Mouse (Mus musculus): ENCODE measurements at regions not wholly inside any gene's neighbourhood (a gene's known extent, or its start where the extent isn't known, plus 50 kb on each side); places are given as distances from the start of the nearest gene placed in this dataset.
A peak's percentile ranks its signal among the peaks of the same experiment; 100 is the strongest.

GRCm38 (mm10) chr5:89952611-89953010 is 69.5 kb upstream of the Adamts3 start:
- Histone ChIP-seq H3K27me3 (ENCODE audit: control insufficient read depth, insufficient read depth, low read length) (no peaks in the 10 kb centered on the region), H3K79me2 (replicated peaks; ENCODE audit: control insufficient read depth, insufficient read depth, low read length) (no peaks in the 10 kb centered on the region), H3K9ac (ENCODE audit: low read depth, low read length) (no peak overlapping the region), H3K27ac (no peak overlapping the region), H3K4me3 (no peak overlapping the region), H3K4me1 (ENCODE audit: control insufficient read depth, insufficient read depth, low read length) (no peaks in the 10 kb centered on the region), H3K36me3 (ENCODE audit: control insufficient read depth, insufficient read depth, low read length) (no peaks in the 10 kb centered on the region)
- 80% methylated on average over 11 of the region's 11 CpGs for WGBS
- TF ChIP-seq CTCF (IDR thresholded peaks at IDR 0.05), result no peak
- TF ChIP-seq POLR2A (IDR thresholded peaks at IDR 0.05; ENCODE audit: insufficient read depth, low read depth, low read length), result no peak
- no peak for TF ChIP-seq EP300 (IDR thresholded peaks at IDR 0.05; ENCODE audit: insufficient read depth, low read depth, low read length)
- DNase-seq, result no peak
- intact Hi-C loops (cut with DNase I), result no loop called here

DNA sequence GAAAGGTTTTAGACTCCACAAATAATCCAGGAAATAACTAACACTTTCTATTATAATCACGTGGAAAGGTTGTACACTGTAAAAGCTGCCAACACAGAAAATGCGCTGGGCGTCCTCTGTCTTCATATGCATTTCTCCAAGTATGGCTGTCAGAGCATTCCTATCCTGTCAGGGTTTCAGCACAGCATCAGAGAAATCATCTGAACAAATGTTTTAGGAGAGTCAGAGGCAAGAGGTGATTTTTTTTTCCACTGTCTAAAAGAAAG is 62.5 kb upstream of the Adamts3 start:
- 86% methylated on average over 3 of the region's 3 CpGs for WGBS
- intact Hi-C loops (cut with DNase I), result no loop called here
- DNase-seq, result no peak
- no peak overlapping the region for H3K27ac ChIP-seq
- no peaks in the 10 kb centered on the region for H3K36me3 ChIP-seq (ENCODE audit: control insufficient read depth, insufficient read depth, low read length)
- TF ChIP-seq POLR2A (IDR thresholded peaks at IDR 0.05; ENCODE audit: insufficient read depth, low read depth, low read length), result no peak
- no peak for TF ChIP-seq EP300 (IDR thresholded peaks at IDR 0.05; ENCODE audit: insufficient read depth, low read depth, low read length)
- no peak for TF ChIP-seq CTCF (IDR thresholded peaks at IDR 0.05)
- H3K27me3 ChIP-seq (ENCODE audit: control insufficient read depth, insufficient read depth, low read length), result no peaks in the 10 kb centered on the region
- no peak overlapping the region for H3K4me3 ChIP-seq
- H3K79me2 ChIP-seq (replicated peaks; ENCODE audit: control insufficient read depth, insufficient read depth, low read length), result no peaks in the 10 kb centered on the region
- H3K4me1 ChIP-seq (ENCODE audit: control insufficient read depth, insufficient read depth, low read length), result no peaks in the 10 kb centered on the region
- no peak overlapping the region for H3K9ac ChIP-seq (ENCODE audit: low read depth, low read length)

DNA sequence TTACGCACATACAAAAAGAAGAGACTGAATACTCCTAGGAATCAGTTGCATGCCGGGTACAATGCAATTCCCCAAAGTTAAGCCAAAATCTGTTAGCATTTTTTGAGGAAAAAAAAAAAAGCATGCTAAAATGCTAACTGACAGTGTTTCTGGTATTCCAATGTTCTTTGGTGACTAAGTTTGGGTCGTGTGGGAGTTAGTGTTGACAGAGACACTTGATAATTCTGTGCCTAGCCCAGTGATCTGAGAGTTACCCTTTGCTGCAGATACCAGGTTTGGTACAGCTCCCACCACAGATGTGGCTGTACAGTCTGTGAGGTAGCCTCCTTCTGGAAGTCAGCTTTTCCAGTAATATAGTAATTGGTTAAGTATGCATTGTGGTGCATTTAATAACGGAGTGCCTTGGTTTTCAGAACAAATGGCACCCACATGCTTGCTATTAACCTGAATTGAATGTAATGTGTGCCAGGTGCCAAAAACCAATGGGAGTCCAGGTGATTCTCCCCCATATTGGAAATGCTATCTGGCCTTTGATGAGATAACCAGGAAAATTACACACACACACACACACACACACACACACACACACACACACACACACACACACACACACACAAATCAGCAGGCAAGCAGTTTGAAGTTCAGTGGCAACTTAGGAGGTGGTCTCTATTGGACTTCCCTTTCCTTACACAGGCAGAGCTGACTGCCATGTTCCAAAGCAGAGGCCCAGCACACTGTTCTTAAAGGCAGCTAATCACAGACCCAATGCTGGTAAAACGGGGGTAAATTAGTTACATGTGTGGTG is 61.9 kb upstream of the Adamts3 start:
- no peak overlapping the region for H3K27ac ChIP-seq
- H3K4me3 ChIP-seq, result no peak overlapping the region
- H3K9ac ChIP-seq (ENCODE audit: low read depth, low read length), result no peak overlapping the region
- no peaks in the 10 kb centered on the region for H3K79me2 ChIP-seq (replicated peaks; ENCODE audit: control insufficient read depth, insufficient read depth, low read length)
- no peak for TF ChIP-seq EP300 (IDR thresholded peaks at IDR 0.05; ENCODE audit: insufficient read depth, low read depth, low read length)
- TF ChIP-seq POLR2A (IDR thresholded peaks at IDR 0.05; ENCODE audit: insufficient read depth, low read depth, low read length), result no peak
- TF ChIP-seq CTCF (IDR thresholded peaks at IDR 0.05), result no peak
- H3K36me3 ChIP-seq (ENCODE audit: control insufficient read depth, insufficient read depth, low read length), result no peaks in the 10 kb centered on the region
- WGBS, result 68% methylated on average over 5 of the region's 5 CpGs
- no peaks in the 10 kb centered on the region for H3K4me1 ChIP-seq (ENCODE audit: control insufficient read depth, insufficient read depth, low read length)
- H3K27me3 ChIP-seq (ENCODE audit: control insufficient read depth, insufficient read depth, low read length), result no peaks in the 10 kb centered on the region
- intact Hi-C loops (cut with DNase I), result no loop called here
- no peak for DNase-seq

GRCm38 (mm10) chr5:89943276-89944127 is 60.4 kb upstream of the Adamts3 start:
- no peak overlapping the region for H3K4me3 ChIP-seq
- H3K36me3 ChIP-seq (ENCODE audit: control insufficient read depth, insufficient read depth, low read length), result no peaks in the 10 kb centered on the region
- no peak overlapping the region for H3K27ac ChIP-seq
- TF ChIP-seq EP300 (IDR thresholded peaks at IDR 0.05; ENCODE audit: insufficient read depth, low read depth, low read length) (no peak), CTCF (IDR thresholded peaks at IDR 0.05) (no peak), POLR2A (IDR thresholded peaks at IDR 0.05; ENCODE audit: insufficient read depth, low read depth, low read length) (no peak)
- H3K27me3 ChIP-seq (ENCODE audit: control insufficient read depth, insufficient read depth, low read length), result no peaks in the 10 kb centered on the region
- DNase-seq, result no peak
- intact Hi-C loops (cut with DNase I), result no loop called here
- no peaks in the 10 kb centered on the region for H3K4me1 ChIP-seq (ENCODE audit: control insufficient read depth, insufficient read depth, low read length)
- no peak overlapping the region for H3K9ac ChIP-seq (ENCODE audit: low read depth, low read length)
- no peaks in the 10 kb centered on the region for H3K79me2 ChIP-seq (replicated peaks; ENCODE audit: control insufficient read depth, insufficient read depth, low read length)
- WGBS, result 75% methylated on average over 9 of the region's 9 CpGs

DNA sequence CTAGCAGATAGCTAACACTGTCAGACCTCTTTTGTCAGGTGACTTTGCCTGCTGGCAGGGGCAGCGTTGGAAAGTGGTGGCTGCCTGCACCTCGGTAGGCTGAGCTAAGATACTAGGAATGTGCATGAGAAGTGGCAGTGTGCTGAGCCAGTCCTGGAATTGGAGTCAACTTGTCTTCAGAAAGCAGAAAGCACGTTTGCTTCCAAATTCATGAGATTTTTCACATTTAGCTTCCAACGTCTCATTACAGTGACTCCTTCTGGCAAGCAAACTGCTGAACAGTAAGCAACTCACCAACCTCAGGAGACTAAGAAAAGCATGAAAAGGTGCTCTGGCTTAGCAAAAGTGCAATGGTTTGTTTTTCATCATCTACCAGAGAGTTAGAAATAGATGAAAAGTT is 59.1 kb upstream of the Adamts3 start:
- Histone ChIP-seq H3K27ac (no peak overlapping the region), H3K4me1 (ENCODE audit: control insufficient read depth, insufficient read depth, low read length) (no peaks in the 10 kb centered on the region), H3K27me3 (ENCODE audit: control insufficient read depth, insufficient read depth, low read length) (no peaks in the 10 kb centered on the region), H3K9ac (ENCODE audit: low read depth, low read length) (no peak overlapping the region), H3K79me2 (replicated peaks; ENCODE audit: control insufficient read depth, insufficient read depth, low read length) (no peaks in the 10 kb centered on the region), H3K36me3 (ENCODE audit: control insufficient read depth, insufficient read depth, low read length) (no peaks in the 10 kb centered on the region), H3K4me3 (no peak overlapping the region)
- TF ChIP-seq CTCF (IDR thresholded peaks at IDR 0.05), result no peak
- no peak for TF ChIP-seq POLR2A (IDR thresholded peaks at IDR 0.05; ENCODE audit: insufficient read depth, low read depth, low read length)
- no peak for TF ChIP-seq EP300 (IDR thresholded peaks at IDR 0.05; ENCODE audit: insufficient read depth, low read depth, low read length)
- 30% methylated on average over 4 of the region's 4 CpGs for WGBS
- DNase-seq, result peak in 1 of 2 experiments; percentile 27
- intact Hi-C loops (cut with DNase I), result no loop called here

DNA sequence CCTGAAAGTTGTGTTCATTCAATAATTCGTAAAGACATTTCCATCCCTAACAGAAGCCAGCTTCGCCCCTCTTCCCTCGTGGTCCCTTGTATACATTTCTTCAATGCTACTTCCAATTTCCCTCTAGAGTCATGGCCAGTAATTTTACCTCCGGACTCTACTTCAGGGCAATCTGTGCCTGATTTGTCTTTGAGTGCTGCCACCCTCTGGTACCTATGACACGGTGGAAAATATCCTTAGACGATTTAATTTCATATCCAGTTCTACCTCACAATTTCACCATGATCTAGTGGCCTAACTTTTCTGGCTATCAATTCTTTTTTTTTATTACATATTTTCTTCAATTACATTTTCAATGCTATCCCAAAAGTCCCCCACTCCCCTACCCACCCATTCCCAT is 49.9 kb upstream of the Adamts3 start:
- TF ChIP-seq CTCF (IDR thresholded peaks at IDR 0.05), result peak; percentile 57
- no peak for TF ChIP-seq EP300 (IDR thresholded peaks at IDR 0.05; ENCODE audit: insufficient read depth, low read depth, low read length)
- Histone ChIP-seq H3K27me3 (ENCODE audit: control insufficient read depth, insufficient read depth, low read length) (no peaks in the 10 kb centered on the region), H3K4me3 (no peak overlapping the region), H3K36me3 (ENCODE audit: control insufficient read depth, insufficient read depth, low read length) (no peaks in the 10 kb centered on the region), H3K79me2 (replicated peaks; ENCODE audit: control insufficient read depth, insufficient read depth, low read length) (no peaks in the 10 kb centered on the region), H3K4me1 (ENCODE audit: control insufficient read depth, insufficient read depth, low read length) (no peaks in the 10 kb centered on the region), H3K27ac (no peak overlapping the region), H3K9ac (ENCODE audit: low read depth, low read length) (no peak overlapping the region)
- 71% methylated on average over 6 of the region's 6 CpGs for WGBS
- intact Hi-C loops (cut with DNase I), result loop anchor here (2.0 kb wide), 1 partner anchor 94 kb away; no protein-coding TSS in a partner anchor
- no peak for DNase-seq

All from heart, adult 2 months (tissue).